Mouse (Mus musculus) kidney, adult 2 months (tissue): ENCODE results near the gene Mdn1.

Source experiments
- CTCF ChIP-seq: fragments of 200-500 bp; conservative IDR thresholded peaks from 2 replicates; pipeline ENCODE4 v1.5.1; 2011; ENCODE audit warnings: low read depth, mild to moderate bottlenecking, control low read depth, low read length, moderate library complexity, mixed read lengths; ENCODE audit not compliant: insufficient read depth, insufficient read length
- POLR2A ChIP-seq: fragments of 200-500 bp; IDR thresholded peaks from one replicate; pipeline ENCODE4 v1.6.1; 2011; ENCODE audit warnings: low read depth, low read length, control low read depth

DNA sequence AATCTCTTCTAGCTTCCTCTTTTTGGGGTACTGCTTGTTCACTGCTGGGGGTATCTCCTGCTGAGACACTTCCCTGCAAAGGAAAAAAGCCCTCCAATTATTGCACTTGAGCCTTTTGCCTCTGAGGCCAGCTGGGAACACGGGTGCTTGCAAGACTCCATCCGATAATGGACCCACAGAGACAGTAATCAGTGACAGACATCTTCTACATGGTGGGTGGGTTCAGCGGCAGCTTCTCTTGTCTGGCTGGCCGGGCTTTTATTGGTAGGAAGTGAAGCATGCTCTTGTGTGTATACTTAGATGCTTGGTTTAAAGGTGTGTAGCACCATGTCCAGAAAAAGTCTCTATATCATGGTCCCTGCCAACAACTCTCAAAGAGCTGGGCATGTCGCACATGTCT, 160.6 kb downstream of the Mdn1 start:
- TF ChIP-seq CTCF (no peak), POLR2A (no peak)
